Mouse (Mus musculus) CD4-positive, CD25-positive, alpha-beta regulatory T cell, adult 4 months (primary cell): ENCODE measurements at regions not wholly inside any gene's neighbourhood (a gene's known extent, or its start where the extent isn't known, plus 50 kb on each side); places are given as distances from the start of the nearest gene placed in this dataset.

Source experiments
- ATAC-seq: one replicate; pipeline ENCODE4 v1.8.0; 2017

- peak; percentile 81 for ATAC-seq
These were observed 66.7 kb downstream of the Rwdd3 start for GRCm38 (mm10) chr3:121104571-121105407.

GRCm38 (mm10) chr3:121102871-121103270 is 68.6 kb downstream of the Rwdd3 start:
- ATAC-seq: no peak

GRCm38 (mm10) chr3:121102120-121102519 is 69.4 kb downstream of the Rwdd3 start:
- ATAC-seq: no peak

GRCm38 (mm10) chr3:121100211-121100860 is 71.2 kb downstream of the Rwdd3 start:
- no peak for ATAC-seq

- no peak for ATAC-seq
These were observed 78.0 kb downstream of the Rwdd3 start for GRCm38 (mm10) chr3:121093509-121093908.

- no peak for ATAC-seq
These were observed 82.8 kb downstream of the Rwdd3 start for GRCm38 (mm10) chr3:121088724-121089123.

GRCm38 (mm10) chr3:121068676-121069075 is 102.8 kb downstream of the Rwdd3 start:
- no peak for ATAC-seq

- no peak for ATAC-seq
These were observed 135.5 kb downstream of the Rwdd3 start for GRCm38 (mm10) chr3:121035904-121036549.

- no peak for ATAC-seq
These were observed 145.8 kb downstream of the Rwdd3 start for GRCm38 (mm10) chr3:121025546-121026157.

- ATAC-seq: no peak
These were observed 146.7 kb downstream of the Rwdd3 start for GRCm38 (mm10) chr3:121024810-121025209.

GRCm38 (mm10) chr3:121021126-121021848 is 150.2 kb downstream of the Rwdd3 start:
- no peak for ATAC-seq

GRCm38 (mm10) chr3:121009223-121009622 is 162.3 kb downstream of the Rwdd3 start:
- ATAC-seq: no peak

GRCm38 (mm10) chr3:120983556-120984270 is 187.8 kb downstream of the Rwdd3 start:
- ATAC-seq: no peak

GRCm38 (mm10) chr3:120982795-120983555 is 188.5 kb downstream of the Rwdd3 start:
- ATAC-seq: no peak

- ATAC-seq: no peak
These were observed 189.3 kb downstream of the Rwdd3 start for GRCm38 (mm10) chr3:120982218-120982617.

- ATAC-seq: no peak
These were observed 200.6 kb downstream of the Rwdd3 start for GRCm38 (mm10) chr3:120970746-120971466.

- ATAC-seq: no peak
These were observed 224.6 kb downstream of the Rwdd3 start for GRCm38 (mm10) chr3:120946906-120947305.

GRCm38 (mm10) chr3:120934401-120934800 is 237.1 kb downstream of the Rwdd3 start:
- no peak for ATAC-seq

- no peak for ATAC-seq
These were observed 251.1 kb downstream of the Rwdd3 start for GRCm38 (mm10) chr3:120920351-120920750.

- no peak for ATAC-seq
These were observed 272.6 kb downstream of the Rwdd3 start for GRCm38 (mm10) chr3:120898931-120899330.
